Mouse (Mus musculus) regulatory T cell (primary cell): Measurements from ENCODE around the gene Olfr156.
"Not testable (repeated sequence)": the region's sequence is repeated elsewhere in the genome, so short reads cannot be mapped to it uniquely, and the experiment has no call there.

ENCODE experiments used
- in situ Hi-C: fragments of 300-600 bp; cut with MboI, MseI; formaldehyde crosslinking; loops from one replicate; pipeline ENCODE4 v1.15.1; 2025; ENCODE audit warnings: high pct_unique_total_duplicates

Gene Olfr156

GRCm38 (mm10) chr4:43823845-43824337 lies at the start of gene Olfr156:
TSS of gene Olfr156 (minus strand) at chr4:43823895.
- in situ Hi-C loops: no loop called here

- in situ Hi-C loops: no loop called here
These were observed 46.1 kb upstream of the Olfr156 start for GRCm38 (mm10) chr4:43869821-43870220.

GRCm38 (mm10) chr4:43863298-43863697 lies 39.6 kb upstream of the Olfr156 start:
- in situ Hi-C loops: no loop called here

- in situ Hi-C loops: no loop called here
These were observed 37.2 kb upstream of the Olfr156 start for GRCm38 (mm10) chr4:43860744-43861519.

- in situ Hi-C loops: loop anchor here (5.0 to 10.0 kb wide), 3 partner anchors 78 to 125 kb away; partner anchors contain the start of gene Spaar
These were observed 36.2 kb upstream of the Olfr156 start for GRCm38 (mm10) chr4:43859886-43860285.

GRCm38 (mm10) chr4:43854101-43854500 lies 30.4 kb upstream of the Olfr156 start:
- in situ Hi-C loops: loop anchor here (10.0 kb wide), 2 partner anchors 89 to 119 kb away; partner anchors contain the start of gene Spaar

- in situ Hi-C loops: loop anchor here (10.0 kb wide), 2 partner anchors 86 to 116 kb away; partner anchors contain the start of gene Spaar
These were observed 27.6 kb upstream of the Olfr156 start, which contains the start of gene Olfr155 for GRCm38 (mm10) chr4:43851265-43851664. TSS of gene Olfr155 (plus strand) at chr4:43851565.

GRCm38 (mm10) chr4:43840101-43840500 lies 16.4 kb upstream of the Olfr156 start, which contains the start of gene Olfr157:
TSS of gene Olfr157 (minus strand) at chr4:43840201.
- in situ Hi-C loops: no loop called here

- in situ Hi-C loops: no loop called here
These were observed 14.6 kb upstream of the Olfr156 start for GRCm38 (mm10) chr4:43838326-43838725.

GRCm38 (mm10) chr4:43834749-43835148 lies 11.1 kb upstream of the Olfr156 start:
- in situ Hi-C loops: no loop called here

- in situ Hi-C loops: no loop called here
These were observed 10.1 kb upstream of the Olfr156 start for GRCm38 (mm10) chr4:43833752-43834151.

GRCm38 (mm10) chr4:43832031-43832430 lies 8.3 kb upstream of the Olfr156 start:
- in situ Hi-C loops: no loop called here

GRCm38 (mm10) chr4:43828806-43829205 lies 5.1 kb upstream of the Olfr156 start:
- in situ Hi-C loops: no loop called here

- in situ Hi-C loops: no loop called here
These were observed 672 bp downstream of the Olfr156 start for GRCm38 (mm10) chr4:43822896-43823550.

GRCm38 (mm10) chr4:43798936-43799335 lies 24.8 kb downstream of the Olfr156 start:
- in situ Hi-C loops: no loop called here

- in situ Hi-C loops: not testable (repeated sequence)
These were observed 27.9 kb downstream of the Olfr156 start for GRCm38 (mm10) chr4:43795844-43796243.

GRCm38 (mm10) chr4:43795296-43795695 lies 28.4 kb downstream of the Olfr156 start:
- in situ Hi-C loops: no loop called here

- in situ Hi-C loops: no loop called here
These were observed 51.4 kb downstream of the Olfr156 start for GRCm38 (mm10) chr4:43772304-43772703.

GRCm38 (mm10) chr4:43771626-43772025 lies 52.1 kb downstream of the Olfr156 start:
- in situ Hi-C loops: no loop called here

GRCm38 (mm10) chr4:43770909-43771308 lies 52.8 kb downstream of the Olfr156 start, which contains the start of gene Olfr159:
TSS of gene Olfr159 (minus strand) at chr4:43771009.
- in situ Hi-C loops: no loop called here
